Mouse (Mus musculus) left cerebral cortex, postnatal 10 days (tissue): ENCODE results near the gene Kazn. TPM values are rescaled to one million over a fixed set of nuclear protein-coding genes. Genes with fewer than 3 reads are reported as not detected.

Experiments
- DNase-seq, 2 experiments: peaks; one replicate each; pipeline ENCODE4 v3.0.0; 2021 to 2022; ENCODE audit warnings: low spot score in 2 of 2, mixed read lengths in 1 of 2; ENCODE audit errors: extremely low spot score in 1 of 2
- intact Hi-C: fragments of 180-260 bp; cut with DNase I; formaldehyde crosslinking; loops from one replicate; pipeline ENCODE4 v1.15.1; 2025
- total RNA-seq, 2 experiments: library from RNA; stranded (reverse); gene quantifications; 2 replicates each; pipeline ENCODE4 v1.2.3; 2021

Gene Kazn
- total RNA-seq, 2 experiments from 2014 or later, result 65.2 to 71.9 TPM

- no peak for DNase-seq
- intact Hi-C loops, result no loop called here
Observed at GRCm38 (mm10) chr4:142089966-142090365, 149.2 kb downstream of the Kazn start.

GRCm38 (mm10) chr4:142088836-142089235 is 150.4 kb downstream of the Kazn start:
- intact Hi-C loops, result no loop called here
- DNase-seq, result no peak

- intact Hi-C loops, result no loop called here
- no peak for DNase-seq
Observed at GRCm38 (mm10) chr4:142088409-142088808, 150.8 kb downstream of the Kazn start.

GRCm38 (mm10) chr4:142084936-142085563 is 154.2 kb downstream of the Kazn start:
- intact Hi-C loops, result no loop called here
- no peak for DNase-seq

GRCm38 (mm10) chr4:142084131-142084899 is 154.9 kb downstream of the Kazn start, which contains the start of gene Tmem51:
Gene Tmem51 (minus strand): TSS chr4:142084304.
- peak in 1 of 2 experiments; percentile 75 for DNase-seq
- intact Hi-C loops, result no loop called here

- intact Hi-C loops, result no loop called here
- peak in 1 of 2 experiments; percentile 84 for DNase-seq
Observed at GRCm38 (mm10) chr4:142083762-142084130, 155.5 kb downstream of the Kazn start.

- DNase-seq, result no peak
- intact Hi-C loops, result no loop called here
Observed at GRCm38 (mm10) chr4:142083193-142083592, 156.0 kb downstream of the Kazn start.

GRCm38 (mm10) chr4:142082703-142083102 is 156.5 kb downstream of the Kazn start:
- intact Hi-C loops, result no loop called here

GRCm38 (mm10) chr4:142081631-142082283 is 157.4 kb downstream of the Kazn start:
- peak in 1 of 2 experiments; percentile 90 for DNase-seq
- intact Hi-C loops, result no loop called here

More at GRCm38 (mm10) chr4:142082703-142083102, 156.5 kb downstream of the Kazn start:
- no peak for DNase-seq

GRCm38 (mm10) chr4:142080901-142081630 is 158.1 kb downstream of the Kazn start:
- DNase-seq, result peak in 1 of 2 experiments; percentile 76
- intact Hi-C loops, result no loop called here

GRCm38 (mm10) chr4:142080487-142080767 is 158.8 kb downstream of the Kazn start:
- intact Hi-C loops, result no loop called here

GRCm38 (mm10) chr4:142079629-142080486 is 159.3 kb downstream of the Kazn start:
- intact Hi-C loops, result no loop called here
- DNase-seq, result no peak

More at GRCm38 (mm10) chr4:142080487-142080767, 158.8 kb downstream of the Kazn start:
- DNase-seq, result no peak

- intact Hi-C loops, result no loop called here
Observed at GRCm38 (mm10) chr4:142077572-142078271, 161.5 kb downstream of the Kazn start.

GRCm38 (mm10) chr4:142076883-142077282 is 162.3 kb downstream of the Kazn start:
- no peak for DNase-seq
- intact Hi-C loops, result no loop called here

More at GRCm38 (mm10) chr4:142077572-142078271, 161.5 kb downstream of the Kazn start:
- DNase-seq, result peak in 1 of 2 experiments; percentile 71

GRCm38 (mm10) chr4:142075931-142076330 is 163.3 kb downstream of the Kazn start:
- intact Hi-C loops, result no loop called here
- no peak for DNase-seq

- DNase-seq, result no peak
- intact Hi-C loops, result no loop called here
Observed at GRCm38 (mm10) chr4:142074060-142074732, 165.0 kb downstream of the Kazn start.
